8 mouse cellular contexts compared by ENCODE assay signal in the genomic region with DNA sequence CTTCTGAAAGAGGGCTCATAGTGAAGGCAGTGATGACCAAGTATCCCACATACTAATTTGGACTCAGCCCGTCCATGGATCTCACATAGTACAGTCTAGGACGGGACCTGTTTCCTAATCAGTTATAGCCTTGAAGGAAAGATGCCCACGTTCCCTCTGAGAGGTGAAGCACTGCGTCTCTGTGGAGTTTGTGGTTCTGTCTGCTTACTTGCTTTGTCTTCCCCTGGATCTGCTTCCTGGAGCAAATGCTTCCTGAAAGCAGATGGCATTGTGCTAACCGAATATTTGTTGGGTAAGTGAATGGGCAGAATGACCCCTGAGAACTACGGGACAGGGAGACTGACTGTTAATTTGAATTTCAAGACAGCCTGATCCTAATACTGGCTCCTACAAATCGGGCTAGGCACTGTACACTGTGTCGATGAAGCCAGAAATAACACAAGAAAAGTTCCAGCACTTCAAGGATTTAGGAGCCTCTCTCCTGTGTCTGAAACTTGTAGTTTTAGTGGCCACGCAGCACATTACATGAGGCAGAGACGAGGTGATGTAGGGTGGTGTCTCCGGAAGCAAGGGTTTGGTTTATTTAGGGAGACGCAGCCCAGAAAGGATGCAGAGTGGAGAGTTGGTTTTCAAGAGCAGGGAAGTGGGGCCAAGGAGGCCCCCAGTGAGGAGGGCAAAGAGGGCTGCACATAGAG. TPM values are rescaled to one million over a fixed set of nuclear protein-coding genes. Genes with fewer than 3 reads are reported as not detected.
DNase-seq lines count a peak whose midpoint lies in the region; ATAC-seq and TF ChIP-seq lines count a peak whose summit lies in the region.

No protein-coding gene starts in this region.

- H3K4me3 ChIP-seq in lung, adult 2 months (replicated peaks; ENCODE audit: extremely low read depth, low read depth, low read length) = peak overlapping the region; percentile 72
- peak overlapping the region; percentile 94 for H3K4me3 ChIP-seq in bone marrow macrophage, adult 2 months (ENCODE audit: insufficient read depth, low read length)
- H3K4me3 ChIP-seq in heart, embryonic 15.5 days = peak overlapping the region; percentile 77
- peak overlapping the region; percentile 80 for H3K4me3 ChIP-seq in liver, postnatal 0 days (ENCODE audit: low read depth, low read length)

- TF ChIP-seq CTCF in lung, adult 2 months (IDR thresholded peaks at IDR 0.05; ENCODE audit: insufficient read depth, low read length) = no peak
- TF ChIP-seq CTCF in bone marrow macrophage, adult 2 months (IDR thresholded peaks at IDR 0.05; ENCODE audit: low read depth, low read length) = no peak
- TF ChIP-seq CTCF in liver, postnatal 0 days (IDR thresholded peaks at IDR 0.05; ENCODE audit: low read depth) = no peak

- no peak for DNase-seq in lung, adult 2 months
- no peak for DNase-seq in lung, adult 18-20 months
- DNase-seq in liver, postnatal 0 days = no peak
- DNase-seq in thymus, postnatal 25 days = peak; percentile 11
- no peak for DNase-seq in left cerebral cortex, adult 11 months (ENCODE audit: low spot score)
- DNase-seq in adrenal gland, adult 2 months = no peak

- no peaks in the 10 kb centered on the region for H3K27me3 ChIP-seq in heart, embryonic 15.5 days
- H3K27me3 ChIP-seq in liver, postnatal 0 days (ENCODE audit: insufficient read depth, low read length) = no peaks in the 10 kb centered on the region

- H3K4me1 ChIP-seq in lung, adult 2 months (ENCODE audit: control insufficient read depth, insufficient read depth, low read length) = peaks cover 7% of the 10 kb centered on the region; the same call in 1 of the 2 replicates
- peaks cover 19% of the 10 kb centered on the region for H3K4me1 ChIP-seq in bone marrow macrophage, adult 2 months (ENCODE audit: control insufficient read depth, insufficient read depth, low read length)
- peaks cover 26% of the 10 kb centered on the region for H3K4me1 ChIP-seq in heart, embryonic 15.5 days (replicated peaks)
- peaks cover 22% of the 10 kb centered on the region; the same call in 1 of the 2 replicates for H3K4me1 ChIP-seq in liver, postnatal 0 days (ENCODE audit: insufficient read depth)

- peak overlapping the region; percentile 75 for H3K4me2 ChIP-seq in heart, embryonic 15.5 days
- peak overlapping the region; percentile 94 for H3K4me2 ChIP-seq in liver, postnatal 0 days (ENCODE audit: low read depth, low read length)

- no peak for TF ChIP-seq POLR2A in lung, adult 2 months (IDR thresholded peaks at IDR 0.05; ENCODE audit: borderline replicate concordance, extremely low read depth, low read depth, low read length)
- TF ChIP-seq POLR2A in bone marrow macrophage, adult 2 months (IDR thresholded peaks at IDR 0.05; ENCODE audit: borderline replicate concordance, low read depth, low read length) = no peak

- H3K36me3 ChIP-seq in heart, embryonic 15.5 days = peaks cover 7% of the 10 kb centered on the region; the same call in 1 of the 2 replicates
- H3K36me3 ChIP-seq in liver, postnatal 0 days (replicated peaks; ENCODE audit: insufficient read depth, low read length) = no peaks in the 10 kb centered on the region

- no peak for TF ChIP-seq EP300 in liver, postnatal 0 days (IDR thresholded peaks at IDR 0.05; ENCODE audit: low read depth)

- no peak for ATAC-seq in heart, embryonic 15.5 days (replicated peaks; ENCODE audit: insufficient number of reproducible peaks, insufficient read depth, low FRiP score, low read depth)
- no peak for ATAC-seq in liver, postnatal 0 days

- H3K9me3 ChIP-seq in heart, embryonic 15.5 days (replicated peaks) = no peaks in the 10 kb centered on the region
- H3K9me3 ChIP-seq in liver, postnatal 0 days (ENCODE audit: low read length) = no peaks in the 10 kb centered on the region

- H3K9ac ChIP-seq in heart, embryonic 15.5 days = peak overlapping the region; percentile 82
- H3K9ac ChIP-seq in liver, postnatal 0 days (replicated peaks) = peak overlapping the region; percentile 91

- H3K27ac ChIP-seq in bone marrow macrophage, adult 2 months (ENCODE audit: insufficient read depth, low read depth, low read length) = no peak overlapping the region; the same call in 1 of the 2 replicates
- H3K27ac ChIP-seq in heart, embryonic 15.5 days = peak overlapping the region; percentile 96
- peak overlapping the region; percentile 76 for H3K27ac ChIP-seq in liver, postnatal 0 days (ENCODE audit: low read depth)

- WGBS in lung, adult 2 months = 7% methylated on average over 12 of the region's 12 CpGs
- WGBS in heart, embryonic 15.5 days = 15% methylated on average over 12 of the region's 12 CpGs
- 24% methylated on average over 12 of the region's 12 CpGs for WGBS in liver, postnatal 0 days (ENCODE audit: insufficient replicate concordance)

RNA-seq across cellular contexts. Expression of a gene that starts 1.3 kb away (rescaled TPM):
- 55.5 and 65.8 TPM in 2 replicates for polyA plus RNA-seq in lung, adult 2 months (2012; rRNA removed)
- polyA plus RNA-seq in bone marrow macrophage, adult 2 months (2012; ENCODE audit: insufficient read depth, insufficient read length, missing spikeins) = 81.3 and 90.9 TPM in 2 replicates
- 138 and 145 TPM in 2 replicates for polyA plus RNA-seq in heart, embryonic 15.5 days (2015; fragmentation: Nextera tagmentation; extraction: Ambion mirVana)
- 34.3 and 39.4 TPM in 2 replicates for polyA plus RNA-seq in liver, postnatal 0 days (2015; fragmentation: Nextera tagmentation; extraction: Ambion mirVana)
- total RNA-seq in adrenal gland, adult 2 months (2021) = 10 to 100 TPM; 54.7 to 61.5 TPM
- polyA plus RNA-seq in adrenal gland, adult 2 months (2012; rRNA removed) = 37.4 and 38.2 TPM in 2 replicates

RNA-seq across cellular contexts. Expression of a gene that starts 39.4 kb away (rescaled TPM):
- polyA plus RNA-seq in lung, adult 2 months (2012; rRNA removed) = 6.5 and 9.2 TPM in 2 replicates
- polyA plus RNA-seq in bone marrow macrophage, adult 2 months (2012; ENCODE audit: insufficient read depth, insufficient read length, missing spikeins) = 14.4 and 16.7 TPM in 2 replicates
- 47.0 and 50.1 TPM in 2 replicates for polyA plus RNA-seq in heart, embryonic 15.5 days (2015; fragmentation: Nextera tagmentation; extraction: Ambion mirVana)
- polyA plus RNA-seq in liver, postnatal 0 days (2015; fragmentation: Nextera tagmentation; extraction: Ambion mirVana) = 13.9 and 15.3 TPM in 2 replicates
- total RNA-seq in adrenal gland, adult 2 months (2021) = 10 to 100 TPM; 43.9 to 48.0 TPM
- polyA plus RNA-seq in adrenal gland, adult 2 months (2012; rRNA removed) = 9.4 and 17.2 TPM in 2 replicates
